Mouse (Mus musculus): ENCODE measurements around the gene Pgm2l1. TPM values are rescaled to one million over a fixed set of nuclear protein-coding genes. Genes with fewer than 3 reads are reported as not detected.
A peak's percentile ranks its signal among the peaks of the same experiment; 100 is the strongest.

The Pgm2l1 gene
- total RNA-seq (2021) = 100 to 1,000 TPM; 303 to 336 TPM

- DNase-seq (ENCODE audit: low spot score in 2 of 2) = peak; percentile 97 to 99
- intact Hi-C loops (cut with DNase I) = loop anchor here (1.0 to 5.0 kb wide), 3 partner anchors 10 to 240 kb away; partner anchors contain the start of gene Pold3
Measured at GRCm38 (mm10) chr7:100227158-100227875, at the start of gene Pgm2l1. TSS of gene Pgm2l1 (plus strand) at chr7:100227394.

GRCm38 (mm10) chr7:100178016-100178890 lies 48.9 kb upstream of the Pgm2l1 start:
- DNase-seq (ENCODE audit: low spot score in 2 of 2) = peak; percentile 53 to 78
- intact Hi-C loops (cut with DNase I) = no loop called here

GRCm38 (mm10) chr7:100178891-100179233 lies 48.3 kb upstream of the Pgm2l1 start:
- intact Hi-C loops (cut with DNase I) = no loop called here
- no peak for DNase-seq (ENCODE audit: low spot score in 2 of 2)

GRCm38 (mm10) chr7:100179394-100179793 lies 47.8 kb upstream of the Pgm2l1 start:
- intact Hi-C loops (cut with DNase I) = no loop called here
- DNase-seq (ENCODE audit: low spot score in 2 of 2) = no peak

DNA sequence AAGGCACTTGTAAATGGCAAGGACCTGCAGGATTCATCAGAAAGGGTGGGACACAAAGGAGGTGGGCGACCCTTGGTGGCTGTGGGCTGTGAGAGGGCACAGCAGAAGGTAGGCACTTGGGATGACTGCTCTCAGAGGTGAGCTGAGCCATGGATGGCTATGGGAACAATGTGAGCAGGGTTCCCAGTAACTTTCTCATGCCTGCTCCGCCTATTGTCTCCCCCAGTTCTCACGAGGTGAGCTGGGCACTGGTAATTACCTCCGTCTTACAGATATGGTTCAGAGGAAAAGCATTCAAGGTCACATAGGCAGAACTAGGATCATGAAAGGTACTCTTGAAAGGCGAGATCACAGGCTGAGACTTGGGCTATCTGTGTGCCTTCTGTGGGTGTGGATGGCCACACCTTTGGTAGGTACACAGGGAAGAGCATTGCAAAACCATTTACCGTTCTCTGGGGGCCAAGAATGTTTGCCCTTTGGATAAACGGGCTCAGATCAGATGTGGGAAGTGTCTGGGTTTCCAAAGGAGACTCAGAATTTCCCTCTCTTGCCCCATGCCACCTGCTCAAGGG lies 47.3 kb upstream of the Pgm2l1 start:
- DNase-seq (ENCODE audit: low spot score in 2 of 2) = no peak
- intact Hi-C loops (cut with DNase I) = no loop called here

GRCm38 (mm10) chr7:100181176-100181575 lies 46.0 kb upstream of the Pgm2l1 start:
- DNase-seq (ENCODE audit: low spot score in 2 of 2) = no peak
- intact Hi-C loops (cut with DNase I) = no loop called here

DNA sequence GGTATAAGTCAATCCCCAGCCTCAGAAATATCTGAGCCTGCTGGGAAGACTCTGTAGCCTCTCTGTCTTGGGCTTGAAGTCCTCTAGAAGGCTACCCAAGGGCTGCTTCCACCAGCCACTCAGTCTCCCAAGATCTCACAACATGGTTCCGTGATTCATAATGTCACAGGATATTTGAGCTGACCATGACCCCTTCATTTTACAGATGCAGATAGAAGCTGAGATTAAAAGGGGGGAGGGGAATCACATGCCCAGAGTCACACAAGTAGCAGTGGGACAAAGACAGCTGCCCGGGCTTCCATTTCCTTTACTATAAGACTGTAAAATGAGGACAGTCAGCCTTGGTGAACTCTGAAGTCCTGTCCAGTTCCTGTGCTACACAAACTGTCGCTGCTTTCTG lies 45.6 kb upstream of the Pgm2l1 start:
- DNase-seq (ENCODE audit: low spot score in 2 of 2) = no peak
- intact Hi-C loops (cut with DNase I) = no loop called here

- no peak for DNase-seq (ENCODE audit: low spot score in 2 of 2)
- intact Hi-C loops (cut with DNase I) = no loop called here
Measured at GRCm38 (mm10) chr7:100182388-100182787, 44.8 kb upstream of the Pgm2l1 start.

GRCm38 (mm10) chr7:100187601-100188000 lies 39.6 kb upstream of the Pgm2l1 start:
- intact Hi-C loops (cut with DNase I) = loop anchor here (5.0 kb wide), 1 partner anchor 65 kb away; the partner anchor contains the start of gene Pold3
- peak; percentile 39 to 49 for DNase-seq (ENCODE audit: low spot score in 2 of 2)

DNA sequence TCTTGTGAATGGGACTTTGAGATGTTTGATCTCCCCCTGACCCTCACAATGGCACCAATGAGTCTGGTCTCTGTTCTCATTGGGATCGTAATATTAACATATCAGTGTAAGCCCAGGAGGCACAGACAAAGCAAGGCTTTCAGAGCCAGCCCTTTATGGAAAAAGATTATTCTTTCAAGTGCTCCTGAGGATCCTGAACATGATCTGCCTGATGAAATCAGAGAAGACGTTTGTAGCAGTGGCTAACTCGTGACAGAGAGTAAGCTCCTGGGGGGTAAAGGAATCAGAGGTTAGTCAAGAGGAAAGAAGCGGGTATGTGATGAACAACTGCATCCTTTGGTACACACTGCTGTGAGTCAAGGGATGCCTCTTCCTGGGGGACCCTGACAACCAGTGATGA lies 37.0 kb upstream of the Pgm2l1 start:
- intact Hi-C loops (cut with DNase I) = loop anchor here (1.0 kb wide), 1 partner anchor 44 kb away; no protein-coding TSS in a partner anchor
- DNase-seq (ENCODE audit: low spot score in 2 of 2) = no peak

DNA sequence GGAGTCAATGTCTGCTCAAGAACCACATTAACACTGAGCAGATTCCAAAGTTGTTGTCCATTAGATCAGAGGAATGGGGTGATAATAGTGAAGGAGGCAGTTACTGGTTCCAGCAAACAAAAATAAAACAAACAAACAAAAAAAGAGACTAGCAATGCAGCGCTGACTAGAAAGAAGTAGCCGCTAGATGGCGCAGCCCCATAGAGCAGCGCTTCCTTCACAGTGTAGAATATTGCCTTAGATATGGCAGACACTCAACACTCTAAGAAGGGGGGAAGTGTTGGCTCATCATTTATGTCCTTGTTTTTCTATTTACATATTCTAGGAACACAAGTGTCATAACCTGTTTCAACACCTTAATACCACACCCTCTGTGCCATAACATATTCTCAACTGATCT lies 36.4 kb upstream of the Pgm2l1 start:
- DNase-seq (ENCODE audit: low spot score in 2 of 2) = peak; percentile 51 to 61
- intact Hi-C loops (cut with DNase I) = loop anchor here (1.0 kb wide), 1 partner anchor 44 kb away; no protein-coding TSS in a partner anchor

DNA sequence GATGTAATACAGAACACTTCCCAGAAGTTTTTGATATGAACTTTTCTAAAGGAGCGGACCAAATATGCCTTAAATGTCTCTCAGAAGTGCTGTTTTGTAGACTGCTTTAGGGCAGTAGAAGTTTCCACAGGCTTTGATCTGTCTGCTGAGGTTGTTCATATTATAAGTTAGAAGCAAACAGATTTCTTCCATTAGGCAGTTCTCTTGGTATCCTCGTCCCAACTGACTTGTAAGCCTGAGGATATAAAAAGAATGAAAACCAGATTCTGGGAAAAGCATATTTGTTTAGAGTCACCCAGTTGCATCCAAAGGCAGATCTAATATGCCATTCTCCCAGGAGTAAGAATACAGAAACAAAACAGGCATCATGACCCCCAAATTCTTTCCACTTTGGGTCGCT lies 26.0 kb upstream of the Pgm2l1 start:
- intact Hi-C loops (cut with DNase I) = no loop called here
- no peak for DNase-seq (ENCODE audit: low spot score in 2 of 2)

DNA sequence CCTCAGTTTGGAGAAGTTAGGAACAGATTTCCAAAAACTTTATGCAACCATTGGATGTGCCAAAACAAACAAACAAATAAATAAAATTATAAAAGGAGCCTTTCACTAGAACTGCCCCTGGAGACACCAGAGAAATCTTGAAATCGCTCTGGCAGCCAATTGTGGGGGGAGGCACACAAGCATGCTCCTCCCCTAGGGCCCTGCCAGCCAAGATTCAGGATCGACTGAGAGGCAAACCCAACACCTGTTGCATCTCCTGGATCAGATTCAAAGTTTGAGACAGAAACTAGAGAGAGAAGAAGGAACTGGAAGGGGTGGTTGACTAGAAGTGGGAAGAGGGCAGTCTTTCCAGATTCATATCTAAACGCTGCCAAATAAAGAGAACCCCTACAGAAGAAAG lies 23.6 kb upstream of the Pgm2l1 start:
- no peak for DNase-seq (ENCODE audit: low spot score in 2 of 2)
- intact Hi-C loops (cut with DNase I) = no loop called here

GRCm38 (mm10) chr7:100204871-100205270 lies 22.3 kb upstream of the Pgm2l1 start:
- DNase-seq (ENCODE audit: low spot score in 2 of 2) = no peak
- intact Hi-C loops (cut with DNase I) = no loop called here

GRCm38 (mm10) chr7:100206144-100206543 lies 21.1 kb upstream of the Pgm2l1 start:
- DNase-seq (ENCODE audit: low spot score in 2 of 2) = no peak
- intact Hi-C loops (cut with DNase I) = no loop called here

DNA sequence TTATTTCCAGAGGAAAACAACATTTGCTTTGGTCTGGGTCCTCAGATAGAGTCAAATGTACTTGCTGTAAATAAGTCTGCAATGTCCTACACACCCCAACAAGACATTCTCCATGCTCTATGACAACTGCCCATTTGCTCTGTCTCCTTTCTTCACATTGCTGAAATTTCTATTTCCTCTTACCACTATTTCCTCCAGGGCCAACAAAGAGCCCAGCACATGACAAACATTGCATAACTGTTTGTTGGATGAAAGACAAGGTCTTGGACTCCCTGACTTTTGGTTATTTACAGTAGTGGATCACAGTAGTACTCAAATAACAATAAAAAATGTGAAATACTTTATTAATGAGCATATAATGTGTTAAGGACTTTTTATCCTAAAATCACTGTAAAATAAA lies 19.3 kb upstream of the Pgm2l1 start:
- intact Hi-C loops (cut with DNase I) = no loop called here
- no peak for DNase-seq (ENCODE audit: low spot score in 2 of 2)

GRCm38 (mm10) chr7:100214310-100214709 lies 12.9 kb upstream of the Pgm2l1 start:
- intact Hi-C loops (cut with DNase I) = no loop called here
- peak in 1 of 2 experiments; percentile 77 for DNase-seq (ENCODE audit: low spot score in 2 of 2)

DNA sequence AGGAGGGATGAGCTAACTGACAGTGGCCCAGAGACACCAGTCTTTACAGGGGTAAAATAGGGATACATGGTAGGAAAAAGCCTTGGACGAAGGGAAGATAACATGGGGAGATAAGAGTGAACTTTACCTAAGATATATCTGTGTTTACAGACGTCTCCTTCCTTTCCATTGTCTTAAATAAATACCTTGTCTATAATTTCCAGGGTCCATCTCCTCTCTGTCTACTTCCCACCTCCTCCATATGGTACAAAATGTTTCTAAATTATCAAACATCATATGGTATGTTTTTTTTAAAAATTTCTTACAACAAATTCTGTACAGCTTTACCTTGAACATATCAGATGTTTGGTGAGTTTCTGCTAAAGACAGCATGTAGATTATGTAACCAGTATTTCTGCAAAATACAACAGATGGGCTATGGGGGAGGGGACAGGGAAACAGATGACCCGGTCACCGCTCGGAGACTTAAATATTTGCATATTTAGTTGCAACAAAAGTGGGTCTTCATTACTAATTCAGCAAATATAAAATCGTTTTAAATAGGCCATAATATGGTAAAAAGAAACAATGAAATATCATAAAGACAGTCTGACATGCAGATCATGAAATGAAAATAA lies 12.0 kb upstream of the Pgm2l1 start:
- intact Hi-C loops (cut with DNase I) = no loop called here
- DNase-seq (ENCODE audit: low spot score in 2 of 2) = peak in 1 of 2 experiments; percentile 21

DNA sequence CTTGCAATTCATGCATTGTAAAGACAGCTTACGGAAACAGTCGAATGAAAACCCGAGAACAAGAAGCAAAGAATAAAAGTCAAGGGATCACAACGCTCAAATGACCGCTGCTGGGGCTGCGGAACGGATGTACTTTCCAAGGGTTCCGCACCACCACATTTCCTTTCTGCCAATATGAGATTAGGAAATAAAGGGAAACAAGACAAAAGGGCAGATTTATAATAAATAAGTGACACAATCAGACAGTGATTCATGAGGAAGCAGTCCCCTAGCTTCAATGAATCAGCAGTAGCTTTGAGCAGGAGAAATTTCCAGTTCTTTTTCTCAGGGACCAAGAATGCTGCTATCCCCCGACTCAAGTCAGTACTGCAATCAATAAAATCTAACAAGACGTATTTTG lies 11.2 kb upstream of the Pgm2l1 start:
- no peak for DNase-seq (ENCODE audit: low spot score in 2 of 2)

More for the DNA sequence above, 11.2 kb upstream of the Pgm2l1 start:
- intact Hi-C loops (cut with DNase I) = no loop called here

Data from left cerebral cortex, postnatal 25 days (tissue).